Mouse (Mus musculus) urinary bladder, adult 2 months (tissue): Measurements from ENCODE around the gene Trpc7. TPM values are rescaled to one million over a fixed set of nuclear protein-coding genes. Genes with fewer than 3 reads are reported as not detected.

Experiments used
- DNase-seq: peaks from one replicate; pipeline ENCODE4 v3.0.0; 2022; ENCODE audit warnings: low spot score
- polyA plus RNA-seq: library from polyadenylated mRNA; depleted of rRNA; stranded (reverse); fragments of >200 nt; gene quantifications from 2 replicates; pipeline ENCODE4 v1.2.3, GENCODE M21; 2012; rRNA removed

Gene Trpc7
- not detected in 2 replicates for polyA plus RNA-seq

DNA sequence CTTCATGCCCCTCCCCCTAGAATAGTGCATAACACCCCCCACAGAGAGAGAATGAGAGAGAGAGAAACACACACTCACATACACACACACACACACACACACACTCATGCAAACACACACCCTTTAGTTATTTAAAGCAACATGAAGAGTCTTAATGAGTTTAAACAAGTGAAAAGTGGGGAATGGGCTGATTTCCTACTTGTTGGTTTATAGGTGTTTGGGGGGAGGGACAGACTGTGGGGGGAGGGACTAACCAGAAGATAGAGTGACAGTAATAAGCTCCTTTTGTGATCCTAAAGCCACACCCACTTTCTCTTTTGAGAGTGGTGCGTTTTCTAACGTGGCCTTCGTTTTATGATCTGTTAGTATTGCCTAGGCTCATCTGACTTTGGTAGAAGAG, at the start of gene Trpc7:
TSS of gene Trpc7 (minus strand) at position 101 of the 400 bp plus-strand sequence.
- DNase-seq, result no peak

DNA sequence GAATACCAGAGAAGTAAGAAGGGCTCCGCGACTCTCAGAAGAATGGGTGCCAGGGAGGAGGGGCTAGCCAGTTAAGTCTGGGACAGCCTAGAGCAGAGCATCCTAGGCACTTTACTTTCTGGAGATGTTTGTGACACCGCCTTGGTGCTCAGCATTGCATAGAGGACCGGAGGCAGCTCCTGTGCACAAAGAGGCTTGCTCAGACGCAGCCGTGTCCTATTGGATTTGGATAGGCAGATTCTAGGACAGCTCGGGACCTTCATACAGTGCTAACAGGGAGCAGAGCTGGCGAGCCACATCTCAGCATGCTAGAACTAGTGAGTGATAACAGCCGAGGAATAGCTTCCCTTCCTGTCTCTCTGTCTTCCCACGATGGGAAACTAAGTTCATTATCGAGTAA, 43.5 kb upstream of the Trpc7 start:
- no peak for DNase-seq

DNA sequence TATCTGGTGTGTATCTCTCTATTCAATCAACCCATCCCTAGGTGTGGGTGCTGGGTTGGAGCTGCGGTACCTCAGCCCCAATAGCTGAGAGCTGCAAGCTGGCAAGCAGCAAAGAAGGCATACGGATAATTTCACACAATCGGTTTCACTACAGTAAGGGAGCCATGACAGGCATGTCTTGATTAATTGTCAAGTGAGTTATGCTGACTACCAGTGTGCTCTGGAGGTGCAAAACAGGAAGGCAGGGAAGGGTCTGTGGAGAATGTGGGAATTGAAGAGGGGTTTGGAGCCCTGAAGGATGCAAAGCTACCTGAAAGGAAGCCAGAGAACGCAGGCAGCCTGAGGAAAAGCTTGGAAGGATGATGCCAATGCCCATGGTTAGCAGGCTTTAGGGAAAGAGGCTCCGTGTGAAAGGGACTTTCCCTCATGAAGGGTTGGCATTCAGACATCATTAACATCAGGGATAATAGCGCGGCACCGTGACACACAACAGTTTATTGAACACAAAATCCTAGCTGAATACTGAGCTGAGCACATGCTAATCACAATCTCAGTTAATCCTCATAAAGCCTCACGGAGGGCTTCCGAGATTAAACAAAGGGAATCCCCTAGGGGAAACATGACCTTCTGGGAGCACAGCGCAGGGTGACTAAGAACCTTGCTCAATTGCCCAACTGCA, 38.2 kb upstream of the Trpc7 start:
- no peak for DNase-seq

DNA sequence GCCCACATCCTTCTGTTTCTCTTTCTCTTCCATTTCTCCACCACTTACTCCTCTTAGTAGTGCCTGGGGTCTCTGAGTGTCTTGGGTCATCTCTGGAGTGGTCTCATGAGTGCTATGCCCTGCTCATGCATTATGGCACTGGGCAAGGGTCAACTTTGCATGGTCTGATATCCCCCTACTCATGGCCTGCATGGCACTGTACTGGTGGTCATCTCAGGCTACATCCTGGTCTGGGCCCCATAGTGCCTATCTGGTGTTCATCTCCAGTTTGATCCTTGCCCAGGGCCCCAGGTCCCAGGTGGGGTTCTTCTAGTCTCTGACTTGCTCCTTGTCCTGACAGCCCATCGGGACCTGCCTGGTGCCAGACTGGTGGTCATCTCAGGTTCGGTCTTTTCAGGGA, 34.6 kb upstream of the Trpc7 start:
- no peak for DNase-seq

DNA sequence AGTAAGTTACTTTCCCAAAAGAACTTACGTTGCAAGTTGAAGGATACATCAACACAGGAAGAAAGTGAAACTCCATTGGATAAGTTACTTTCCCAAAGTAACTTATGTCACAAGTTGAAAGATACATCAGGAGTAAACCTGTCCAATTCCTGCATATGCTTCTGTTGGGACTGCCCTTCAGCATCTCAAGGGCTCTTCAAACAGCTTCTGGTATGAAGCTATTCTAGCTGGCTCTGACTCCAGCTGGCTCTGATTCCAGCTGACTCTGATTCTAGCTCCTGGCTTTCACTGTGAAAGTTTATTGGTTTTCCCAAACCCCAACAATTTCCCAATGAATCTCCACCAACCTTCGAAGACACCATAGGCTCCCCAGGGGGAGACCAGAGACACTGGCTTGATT, 27.2 kb upstream of the Trpc7 start:
- DNase-seq, result no peak

DNA sequence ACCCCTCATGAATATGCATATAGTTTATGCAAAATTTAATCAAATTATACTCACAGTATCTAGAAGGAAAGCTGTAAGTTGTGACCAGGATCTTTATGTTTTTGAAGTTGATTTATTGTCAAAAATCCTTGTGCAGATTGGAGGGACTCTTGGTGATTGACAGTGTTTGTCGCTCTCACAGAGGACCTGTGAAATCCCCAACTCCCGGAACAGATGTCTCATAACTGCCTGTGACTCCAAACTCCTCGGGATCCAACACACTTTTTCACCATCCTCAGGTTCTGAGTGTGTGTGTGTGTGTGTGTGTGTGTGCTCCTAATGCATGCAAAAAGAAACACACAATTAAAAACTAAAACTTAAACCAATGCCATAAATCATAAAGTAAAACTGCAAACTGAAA, 25.5 kb upstream of the Trpc7 start:
- DNase-seq, result no peak

DNA sequence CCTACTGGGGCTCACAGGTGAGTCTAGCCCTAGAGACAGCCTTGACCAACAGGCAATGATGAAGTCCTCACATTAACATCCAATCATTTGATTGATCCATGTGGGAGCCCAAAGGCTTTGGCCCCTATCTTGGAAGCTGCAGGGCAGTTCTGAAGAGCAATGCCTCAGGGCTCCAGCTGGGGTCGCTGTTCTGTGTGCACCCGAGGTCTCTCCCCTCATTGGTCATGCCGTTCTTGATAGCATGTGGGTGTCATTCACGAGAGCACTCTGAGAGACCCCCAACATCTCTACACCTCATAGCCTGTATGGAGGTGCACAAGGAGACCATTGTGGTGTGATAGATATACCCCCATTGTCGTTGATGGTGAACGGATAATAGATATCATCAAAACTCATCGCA, 18.9 kb upstream of the Trpc7 start:
- DNase-seq, result no peak

DNA sequence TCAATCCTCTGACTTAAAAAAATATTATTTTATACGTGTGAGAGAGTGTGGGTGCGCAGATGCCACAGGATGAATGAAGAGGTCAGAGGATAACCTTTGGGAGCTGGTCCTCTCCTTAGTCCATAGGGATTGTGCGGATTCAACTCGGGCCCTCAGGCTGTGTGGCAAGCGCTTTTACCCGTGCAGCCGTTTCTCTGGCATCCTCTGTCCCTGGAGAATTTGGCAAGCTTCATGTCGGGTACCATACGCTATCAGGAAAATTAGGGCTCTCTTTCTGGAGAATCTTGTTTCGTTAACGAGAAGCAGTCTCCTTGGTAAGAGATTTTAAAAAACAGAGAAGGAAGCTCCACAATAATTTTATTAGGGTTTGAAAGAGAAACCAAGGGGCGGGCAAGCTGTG, 15.3 kb upstream of the Trpc7 start:
- no peak for DNase-seq

DNA sequence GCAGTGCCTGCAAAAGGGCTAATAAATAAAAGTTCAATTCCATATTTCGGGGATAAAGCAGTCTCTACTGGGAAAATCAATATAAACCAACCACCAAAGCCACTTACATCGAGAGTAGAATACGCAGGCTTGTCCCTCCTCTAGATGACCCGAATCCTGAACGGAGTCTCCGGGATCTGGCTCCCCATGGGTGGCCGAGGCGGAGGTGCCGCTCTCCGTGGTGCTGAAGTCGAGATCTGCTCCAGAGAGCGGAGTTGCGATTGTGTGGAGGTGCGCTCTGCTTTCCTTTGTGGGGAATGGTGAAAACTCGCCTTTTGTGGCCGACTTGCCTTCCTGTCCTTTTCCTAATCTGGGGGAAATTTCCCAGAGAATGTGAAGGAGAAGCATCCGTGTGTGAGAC, 407 bp downstream of the Trpc7 start:
- no peak for DNase-seq

DNA sequence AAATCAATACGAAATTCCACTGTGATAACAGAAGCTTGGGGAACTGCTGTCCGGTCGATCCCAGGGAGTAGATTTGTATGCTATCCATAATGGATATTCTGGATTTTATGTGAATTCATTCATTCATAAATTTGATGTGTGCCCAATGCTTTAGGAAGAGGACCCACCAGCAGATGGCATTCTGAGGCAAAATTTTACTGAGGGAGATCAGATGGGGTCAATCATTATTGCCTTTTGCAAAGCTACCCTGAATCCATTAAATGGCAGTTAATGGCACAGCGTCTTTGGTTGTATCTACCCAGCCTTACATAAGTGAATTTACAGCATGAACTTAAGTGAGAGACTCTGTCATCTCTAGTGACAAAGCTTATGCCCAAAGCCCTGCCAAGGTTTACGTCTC, 1.2 kb downstream of the Trpc7 start:
- no peak for DNase-seq

DNA sequence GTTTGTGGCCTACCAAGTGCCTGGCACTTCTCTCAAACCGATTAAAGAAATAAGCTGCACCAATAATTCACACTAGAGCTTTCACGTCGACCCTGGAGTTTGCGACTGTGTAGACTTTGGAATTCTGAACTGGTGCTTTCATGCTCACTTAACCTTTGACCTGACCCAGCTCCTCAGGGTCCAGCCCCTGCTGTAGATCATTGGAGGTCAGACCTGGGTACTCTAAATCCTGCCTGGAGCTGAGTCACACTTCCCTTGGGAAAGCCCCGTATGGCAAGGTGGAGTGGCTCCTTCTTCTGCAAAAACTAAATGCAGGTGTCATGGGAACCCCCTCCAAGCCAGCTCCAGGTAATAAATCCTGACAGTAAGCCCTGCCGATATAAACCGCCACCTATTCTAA, 5.9 kb downstream of the Trpc7 start:
- no peak for DNase-seq

DNA sequence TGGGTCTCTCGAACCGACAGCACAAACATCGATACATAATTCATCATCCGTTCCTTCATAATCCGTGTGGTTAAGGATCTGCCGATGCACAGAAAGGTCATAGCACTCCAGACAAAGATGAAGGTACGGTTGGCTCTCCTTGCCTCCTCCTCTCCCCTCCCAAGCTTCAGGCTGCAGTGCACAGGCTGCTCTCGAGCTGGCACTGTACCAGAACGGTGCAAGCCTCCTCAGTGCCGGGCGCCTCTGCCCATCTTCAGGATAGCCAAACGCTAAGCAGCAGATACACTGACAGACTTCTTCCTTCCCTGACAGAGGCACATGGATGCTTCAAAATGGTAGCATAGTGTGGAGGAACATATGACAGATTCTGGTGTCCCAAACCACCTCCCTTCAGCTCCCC, 12.9 kb downstream of the Trpc7 start:
- DNase-seq, result no peak

DNA sequence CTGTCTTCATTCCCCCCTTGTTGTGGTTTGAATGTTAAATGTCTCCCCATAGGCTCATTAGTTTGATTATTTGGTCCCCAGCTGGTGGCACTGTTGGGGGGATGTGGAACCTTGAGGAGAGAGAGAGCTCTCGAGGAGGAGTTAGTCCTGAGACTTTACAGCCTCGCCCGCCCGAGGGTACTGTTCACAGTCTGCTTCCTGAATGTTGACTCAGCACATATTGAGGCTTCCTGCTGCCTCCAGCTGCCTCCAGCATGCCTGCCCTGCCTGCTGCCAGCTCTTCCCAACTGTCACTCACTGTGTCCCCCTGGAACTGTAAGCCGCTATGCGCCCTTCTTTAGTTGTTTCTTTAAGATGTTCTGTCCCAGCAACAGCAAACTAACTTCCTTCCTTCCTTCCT, 31.2 kb downstream of the Trpc7 start:
- DNase-seq, result no peak

DNA sequence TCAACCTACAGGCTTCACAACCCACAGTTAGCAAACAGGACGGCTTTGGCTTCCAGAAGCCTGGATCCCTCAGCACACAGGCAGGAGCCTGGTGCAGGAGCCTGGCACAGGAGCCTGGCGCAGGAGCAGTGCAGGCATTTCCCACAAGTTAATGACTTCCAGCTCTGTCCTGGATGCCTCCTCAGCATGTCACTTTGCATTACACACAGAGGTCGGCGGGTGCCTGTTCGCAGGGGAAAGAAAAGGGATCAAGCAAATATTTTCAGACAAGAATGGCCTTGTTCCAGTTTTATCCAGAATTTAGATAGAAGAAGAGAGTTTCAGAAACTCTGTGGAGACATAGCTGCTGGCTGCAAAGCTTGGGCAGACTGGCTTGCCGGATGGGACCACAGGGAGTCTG, 33.8 kb downstream of the Trpc7 start:
- no peak for DNase-seq

DNA sequence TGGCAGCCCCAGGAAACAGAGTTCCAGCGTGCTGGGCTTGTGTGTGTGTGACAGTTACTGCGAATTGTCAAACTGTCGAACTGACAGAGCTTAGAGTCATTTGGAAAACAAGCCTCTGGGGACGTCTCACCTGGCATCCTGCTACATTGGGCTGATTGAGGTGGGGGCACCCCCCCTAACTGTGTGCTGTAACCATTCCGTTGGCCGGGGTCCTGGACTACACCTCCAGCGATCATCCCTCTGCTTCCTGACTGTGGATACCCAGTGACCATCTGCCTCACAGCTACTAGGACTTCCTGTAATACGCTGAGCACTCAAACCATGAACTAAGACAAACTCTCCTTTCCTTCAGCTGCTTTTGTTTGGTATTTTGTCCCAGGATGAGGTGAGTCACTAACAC, 41.3 kb downstream of the Trpc7 start:
- DNase-seq, result no peak

DNA sequence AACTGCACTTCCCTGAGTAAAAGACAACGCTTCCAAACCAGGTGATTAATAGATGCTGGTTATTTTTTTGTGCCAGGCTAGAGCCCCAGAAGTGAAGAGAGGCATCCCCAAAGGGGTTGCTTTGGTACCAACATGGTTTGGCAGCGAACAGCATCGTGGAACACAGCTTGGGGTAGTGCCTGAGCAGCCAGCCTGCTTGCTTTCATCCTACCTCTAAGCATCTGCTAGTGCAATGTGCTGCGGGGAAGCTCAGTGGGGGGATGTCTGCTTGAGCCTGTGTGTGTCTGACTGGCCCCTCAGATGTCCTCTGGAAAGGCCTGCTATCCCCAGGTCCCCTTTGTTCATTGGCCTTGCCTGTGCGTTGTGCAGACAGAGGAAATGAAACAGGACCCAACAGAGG, 42.4 kb downstream of the Trpc7 start:
- no peak for DNase-seq

DNA sequence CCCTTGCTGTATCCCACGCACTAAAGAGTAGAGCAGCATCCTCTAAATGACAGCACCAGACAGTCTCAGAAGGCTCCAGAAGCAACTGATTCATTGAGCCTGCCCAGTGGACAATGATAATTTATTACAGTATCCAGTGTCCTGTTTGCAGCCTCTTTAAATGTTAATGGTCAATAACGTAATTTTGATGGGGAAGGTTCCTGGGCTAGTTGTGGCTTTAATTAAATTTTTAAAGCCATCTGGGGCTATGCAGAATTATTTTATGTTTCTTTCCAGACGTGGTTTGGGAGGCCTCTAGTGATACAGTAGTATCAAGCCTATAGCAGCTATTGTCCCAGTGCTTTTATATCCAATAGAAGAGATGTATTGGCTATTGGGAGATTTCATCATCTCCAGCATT, 49.9 kb downstream of the Trpc7 start:
- no peak for DNase-seq

DNA sequence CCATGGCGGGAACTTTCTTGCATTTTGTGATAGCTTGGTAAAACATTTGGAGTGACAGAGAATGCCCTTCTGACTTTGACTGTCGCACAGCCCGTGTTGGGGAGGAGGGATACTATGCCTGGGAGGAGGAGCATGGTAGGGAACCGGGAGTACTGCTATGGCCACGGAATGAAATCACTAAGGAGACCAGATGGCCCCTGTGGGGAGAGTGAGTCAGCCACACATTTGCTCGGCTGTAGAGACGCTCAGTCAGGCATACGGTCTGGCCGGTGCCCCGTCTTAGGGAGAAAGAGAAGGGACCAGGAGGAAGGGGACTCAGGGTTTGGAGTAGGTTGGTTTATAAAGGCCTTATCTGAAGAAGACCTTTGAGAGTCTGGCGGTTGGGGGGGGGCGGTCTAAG, 80.3 kb downstream of the Trpc7 start:
- DNase-seq, result no peak

DNA sequence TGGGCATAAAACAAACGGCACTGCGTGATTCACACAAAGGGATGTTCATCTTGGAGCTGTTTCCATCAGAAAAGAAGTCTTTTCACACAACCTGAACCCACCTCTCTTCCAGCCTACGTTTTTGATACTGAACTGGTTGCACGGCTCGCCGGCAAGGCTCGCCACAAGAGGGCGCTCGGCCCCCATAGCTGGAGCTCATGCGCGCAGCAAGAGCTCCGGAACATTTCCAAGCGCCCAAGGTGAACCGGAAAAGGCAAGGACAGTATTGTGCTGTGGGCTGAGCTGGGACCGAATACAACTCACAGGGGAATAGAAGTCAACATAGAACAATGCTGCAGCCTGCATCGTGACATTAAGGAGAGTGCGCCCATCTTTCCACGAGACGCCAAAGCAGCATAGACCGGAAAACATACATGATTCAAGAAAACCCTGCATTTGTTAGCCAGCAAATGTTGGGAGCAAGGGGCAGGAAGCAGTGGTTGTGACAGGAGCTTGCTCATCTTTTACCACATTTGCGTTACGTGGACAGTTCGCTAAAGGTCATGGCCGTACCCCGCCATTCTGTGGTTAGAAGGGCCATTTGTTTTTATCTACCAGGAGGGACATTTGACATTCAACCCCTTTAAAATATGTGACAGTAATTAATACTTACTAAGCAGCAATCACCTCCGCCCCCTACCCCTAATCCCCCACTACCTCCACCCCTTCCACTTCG, 88.9 kb downstream of the Trpc7 start:
- peak; percentile 73 for DNase-seq

DNA sequence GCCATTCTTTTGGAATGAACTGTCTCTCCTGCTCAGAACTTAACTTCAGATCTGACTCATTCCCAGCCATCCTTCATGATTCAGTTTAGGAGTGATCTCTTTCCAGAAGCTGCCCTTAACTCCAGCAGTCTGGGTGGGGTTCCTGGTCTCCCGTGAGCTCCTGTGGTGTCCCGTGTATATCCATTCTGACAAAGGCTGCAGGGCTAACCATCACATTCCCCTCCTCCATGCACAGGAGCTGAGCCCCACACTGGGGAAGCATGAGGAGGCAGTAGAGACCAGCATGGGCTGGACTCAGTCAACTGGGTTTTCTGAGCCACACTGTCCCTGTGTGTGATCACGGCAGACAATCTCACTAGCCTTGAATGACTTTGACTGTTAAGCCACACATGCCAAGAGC, 90.7 kb downstream of the Trpc7 start:
- no peak for DNase-seq

DNA sequence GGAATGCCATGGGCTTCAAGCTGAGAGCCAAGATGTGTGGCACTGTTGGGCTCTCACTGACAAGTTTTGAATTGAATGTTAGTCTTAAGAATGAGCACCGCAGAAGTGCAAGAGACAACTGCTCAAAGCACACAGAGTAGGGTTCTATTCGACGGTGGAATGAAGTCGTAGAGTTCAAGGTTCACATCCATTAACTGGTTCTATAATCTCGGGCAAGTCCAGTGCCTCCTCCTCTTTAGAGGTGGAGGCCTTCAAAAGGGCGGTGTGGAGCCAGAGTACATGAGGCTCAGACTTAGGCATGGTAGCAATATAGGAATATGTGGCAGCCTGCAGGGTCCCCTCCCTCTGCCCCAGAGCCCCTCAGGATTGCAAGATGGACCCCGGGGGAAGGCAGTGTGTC, 98.3 kb downstream of the Trpc7 start:
- no peak for DNase-seq

DNA sequence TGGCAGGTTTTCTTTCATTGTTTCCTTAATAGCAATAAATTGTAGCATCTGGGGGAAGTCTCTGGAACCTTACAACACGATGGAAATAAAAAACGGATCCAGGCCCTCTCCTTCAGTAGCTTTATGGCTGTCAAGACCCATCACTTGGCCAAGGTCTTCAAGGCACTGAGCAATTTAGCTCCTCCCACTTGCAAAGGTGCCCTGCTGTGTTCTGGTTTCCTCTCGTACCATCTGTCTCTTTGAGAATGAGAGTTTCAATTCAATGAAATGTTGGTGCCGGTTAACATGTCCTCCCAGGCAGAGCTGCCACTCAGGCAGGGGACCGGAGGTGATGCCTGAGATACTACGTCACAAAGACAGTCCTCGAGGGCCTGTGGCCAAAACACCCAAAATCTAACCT, 100.3 kb downstream of the Trpc7 start:
- DNase-seq, result no peak

DNA sequence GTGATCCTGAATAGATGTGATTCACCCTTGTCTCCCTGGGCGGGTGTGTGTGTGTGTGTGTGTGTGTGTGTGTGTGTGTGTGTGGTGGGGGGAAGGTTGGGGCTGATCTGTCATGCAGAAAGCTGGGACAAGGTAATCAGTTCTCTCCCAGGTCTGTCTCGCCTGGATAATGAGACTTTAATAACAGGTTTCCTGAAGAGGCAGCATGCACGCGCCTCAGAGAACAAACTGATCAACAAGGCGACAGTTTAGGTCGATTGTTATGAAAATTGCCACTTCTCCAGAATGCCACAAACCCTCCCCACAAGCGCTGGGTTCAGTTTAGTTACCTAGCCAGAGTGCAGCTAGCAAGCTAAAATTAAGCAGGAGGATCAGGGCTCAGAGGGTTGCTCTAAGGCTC, 101.4 kb downstream of the Trpc7 start:
- DNase-seq, result no peak

DNA sequence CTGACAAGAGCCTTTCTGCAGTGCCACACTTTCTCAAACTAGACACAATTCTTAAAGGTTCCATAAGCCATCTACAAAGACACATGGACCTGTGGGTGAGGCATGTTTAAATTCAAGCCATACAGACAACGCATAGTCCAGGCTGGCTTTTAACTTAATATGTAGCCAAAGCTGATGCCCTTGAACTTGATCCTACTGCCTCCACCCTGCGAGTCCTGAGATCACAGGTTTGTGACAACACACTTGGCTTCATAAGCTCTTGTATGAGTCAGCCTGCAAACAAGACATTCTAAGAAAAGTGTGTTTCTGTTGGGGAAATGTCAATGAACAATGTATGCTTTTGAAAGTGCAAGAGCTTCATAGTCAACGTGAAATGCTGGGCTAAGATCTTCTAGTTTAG, 102.9 kb downstream of the Trpc7 start:
- no peak for DNase-seq
